32 mouse cellular contexts compared by ENCODE assay signal in genomic region chr16:44932016-44932415, GRCm38 (mm10). TPM values are rescaled to one million over a fixed set of nuclear protein-coding genes. Genes with fewer than 3 reads are reported as not detected.
A peak's percentile ranks its signal among the peaks of the same experiment; 100 is the strongest.
DNase-seq lines count a peak whose midpoint lies in the region; ATAC-seq lines count a peak whose summit lies in the region.
"Had no signal": no experiment of that assay in that cellular context is flagged by ENCODE, and none has a peak within 500 bp of the region (broad histone marks: within the 10 kb centered on the region; RNA-seq: fewer than 3 reads in every experiment).

No protein-coding gene starts in this region.

- DNase-seq in layer of hippocampus, adult 18-20 months (ENCODE audit: low spot score in 2 of 2): peak; percentile 23 to 72
- no peak for DNase-seq in layer of hippocampus, postnatal 25 days (ENCODE audit: extremely low spot score in 1 of 2, low spot score in 1 of 2)
- peak; percentile 24 for DNase-seq in layer of hippocampus, adult 9-10 months (ENCODE audit: low spot score)
- peak; percentile 6 to 33 for DNase-seq in layer of hippocampus, postnatal 36 days
- no peak for DNase-seq in spleen, postnatal 14 days (ENCODE audit: low spot score in 2 of 2)
- DNase-seq: adrenal gland, postnatal 10 days; adrenal gland, postnatal 36 days; B cell, adult 2 months; cerebellum, adult 11-12 months; cerebellum, adult 8-10 months; cerebellum, postnatal 10 days; cerebellum, postnatal 36 days; embryo, embryonic 11 days; gastrocnemius, postnatal 25 days; heart, adult 18-20 months; heart, postnatal 10 days; heart, postnatal 4 days had no signal

- no peak for ATAC-seq in inflammation-experienced regulatory T-cells, adult 6 months
- ATAC-seq: forebrain, embryonic 15.5 days; hindbrain, postnatal 0 days; Patski had no signal

RNA-seq across cellular contexts. Expression of gene Cd200r3, which starts 11.5 kb away (rescaled TPM):
- not detected for total RNA-seq in layer of hippocampus, adult 18-20 months (2021)
- not detected for total RNA-seq in layer of hippocampus, postnatal 25 days (2021)
- not detected for total RNA-seq in layer of hippocampus, postnatal 36 days (2021)
- polyA plus RNA-seq in inflammation-experienced regulatory T-cells, adult 6 months (2017; shearing (Covaris generic)): 1 to 10 TPM in 1 of 3 experiments, not detected in 2; 1.9 TPM
- total RNA-seq: adrenal gland, adult 18-20 months; adrenal gland, postnatal 36 days; gastrocnemius, adult 8-10 months; gastrocnemius, postnatal 25 days; heart, adult 18-20 months; heart, postnatal 10 days; hindbrain, postnatal 0 days had no signal
- polyA plus RNA-seq: brain, embryonic 14.5 days; cortical plate, adult 2 months; embryonic facial prominence, embryonic 10.5 days; embryonic facial prominence, embryonic 13.5 days; erythroblast, embryonic 14.5 days; forebrain, embryonic 12.5 days; forebrain, embryonic 15.5 days; gonadal fat pad, adult 2 months; hindbrain, embryonic 11.5 days; hindbrain, embryonic 14.5 days; hindbrain, postnatal 0 days; Patski had no signal

Comparison
In these comparisons a context has a peak if more than half of its experiments do, and no peak if none do; other contexts are left out.
1. DNase-seq: peak in layer of hippocampus, adult 18-20 months (2 of 2), layer of hippocampus, adult 9-10 months (single experiment) and layer of hippocampus, postnatal 36 days (2 of 2); none in layer of hippocampus, postnatal 25 days (0 of 2) and spleen, postnatal 14 days (0 of 2).